Mouse (Mus musculus) hindbrain, embryonic 14.5 days (tissue): Measurements from ENCODE around the gene Gm37240. TPM values are rescaled to one million over a fixed set of nuclear protein-coding genes. Genes with fewer than 3 reads are reported as not detected.
A peak's percentile ranks its signal among the peaks of the same experiment; 100 is the strongest.
"Not testable (repeated sequence)": the region's sequence is repeated elsewhere in the genome, so short reads cannot be mapped to it uniquely, and the experiment has no call there.

Experiments
- ATAC-seq: fragments of 200-750 bp; cut with Nextera tagmentation; 2 replicates; pipeline ENCODE4 v1.8.0; 2017; ENCODE audit warnings: moderate number of reproducible peaks, mild to moderate bottlenecking, moderate TSS enrichment, moderate library complexity; ENCODE audit not compliant: low FRiP score
- DNase-seq: peaks from one replicate; pipeline ENCODE4 v3.0.0-alpha.2; 2015; ENCODE audit warnings: low spot score
- H3K27ac ChIP-seq: fragments of 300-500 bp; sonication (generic); 2 replicates; pipeline ENCODE4 v1.5.1; 2014; ENCODE audit warnings: mild to moderate bottlenecking, moderate library complexity
- H3K27me3 ChIP-seq: fragments of 300-500 bp; sonication (generic); 2 replicates; pipeline ENCODE4 v1.6.1; 2014; ENCODE audit warnings: mild to moderate bottlenecking, low read length, mixed read lengths; ENCODE audit not compliant: control insufficient read depth, insufficient read depth
- H3K36me3 ChIP-seq: fragments of 300-500 bp; sonication (generic); replicated peaks from 2 replicates; pipeline ENCODE4 v1.6.1; 2014; ENCODE audit not compliant: control insufficient read depth, insufficient read depth
- H3K4me1 ChIP-seq: fragments of 300-500 bp; sonication (generic); replicated peaks from 2 replicates; pipeline ENCODE4 v1.6.1; 2014; ENCODE audit warnings: antibody characterized with exemption, low read length, mixed read lengths; ENCODE audit not compliant: control insufficient read depth, insufficient read depth
- H3K4me2 ChIP-seq: fragments of 300-500 bp; sonication (generic); replicated peaks from 2 replicates; pipeline ENCODE4 v1.6.1; 2014; ENCODE audit warnings: mild to moderate bottlenecking, moderate library complexity
- H3K4me3 ChIP-seq: fragments of 300-500 bp; sonication (generic); replicated peaks from 2 replicates; pipeline ENCODE4 v1.5.1; 2014; ENCODE audit warnings: mild to moderate bottlenecking, low read length
- H3K9ac ChIP-seq: fragments of 300-500 bp; sonication (generic); 2 replicates; pipeline ENCODE4 v1.6.1; 2014
- H3K9me3 ChIP-seq: fragments of 300-500 bp; sonication (generic); 2 replicates; pipeline ENCODE4 v1.6.1; 2016; ENCODE audit warnings: low read length; ENCODE audit not compliant: control insufficient read depth
- WGBS: fragments of 180-500 bp; shearing (Covaris S2); extraction: QIAGEN DNeasy Blood & Tissue Kit; methylation state at CpG from one replicate; pipeline ENCODE4 v1.1.7; 2014; 5-methylcytosine and 5-hydroxymethylcytosine counted together
- polyA plus RNA-seq: library from polyadenylated mRNA; unstranded; fragments of >200 nt; fragmentation: Nextera tagmentation; extraction: Ambion mirVana; gene quantifications from 2 replicates; pipeline ENCODE4 v1.2.1, GENCODE M21; 2014

Gm37240 gene
- polyA plus RNA-seq, 1 experiment from 2014 or later: 0.94 TPM

DNA sequence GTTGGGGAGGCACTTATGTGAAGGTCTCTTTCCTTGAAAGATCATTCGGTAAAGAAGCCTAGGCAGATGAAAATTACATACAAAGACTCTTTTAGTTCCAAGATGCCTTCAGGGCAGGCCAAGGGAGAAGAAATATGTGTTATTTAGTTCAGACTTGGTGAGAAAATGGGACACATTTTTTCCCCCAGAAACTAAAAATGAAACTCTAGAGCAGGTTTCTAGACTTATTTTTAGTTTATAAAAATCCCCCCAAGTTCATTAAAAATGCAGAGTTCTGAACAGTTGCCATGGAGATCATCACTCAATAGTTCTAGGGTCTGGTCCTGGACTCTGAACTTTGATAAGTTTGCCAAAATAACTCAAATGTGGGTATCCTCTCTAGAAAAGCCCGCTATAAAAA, 1226.9 kb downstream of the Gm37240 start:
- no peak overlapping the region for H3K27ac ChIP-seq
- peaks cover 2% of the 10 kb centered on the region; the same call in 1 of the 2 replicates for H3K27me3 ChIP-seq
- no peak for ATAC-seq
- 92% methylated on average over 2 of the region's 2 CpGs for WGBS
- 0 out of 2 replicates have a peak, but pooled peaks cover under 1% of the 10 kb centered on the region for H3K4me1 ChIP-seq
- no peak for DNase-seq
- H3K4me2 ChIP-seq: no peak overlapping the region
- H3K9ac ChIP-seq: no peak overlapping the region
- H3K36me3 ChIP-seq: no peaks in the 10 kb centered on the region
- H3K9me3 ChIP-seq: no peaks in the 10 kb centered on the region
- H3K4me3 ChIP-seq: no peak overlapping the region

DNA sequence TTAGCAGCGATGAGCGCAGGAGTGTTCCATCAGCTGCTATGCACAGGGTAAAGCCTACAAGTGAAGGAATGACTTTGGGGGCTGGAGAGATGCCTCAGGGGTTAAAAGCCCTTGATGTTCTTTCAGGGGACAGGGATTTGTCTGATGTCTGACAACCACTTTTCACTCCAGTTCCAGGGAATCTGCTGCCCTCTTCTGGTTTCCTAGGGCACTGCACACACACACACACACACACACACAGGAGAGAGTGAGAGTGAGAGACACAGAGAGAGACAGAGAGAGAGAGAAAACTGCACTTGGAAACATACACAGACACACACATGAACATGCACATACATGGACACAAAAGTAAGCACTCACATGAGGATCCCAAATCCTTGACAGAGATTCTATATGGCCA, 1228.4 kb downstream of the Gm37240 start:
- Histone ChIP-seq H3K9ac (no peak overlapping the region), H3K4me2 (no peak overlapping the region), H3K27me3 (no peaks in the 10 kb centered on the region), H3K4me3 (no peak overlapping the region), H3K36me3 (no peaks in the 10 kb centered on the region), H3K4me1 (peaks cover 14% of the 10 kb centered on the region; the same call in 1 of the 2 replicates), H3K27ac (no peak overlapping the region), H3K9me3 (no peaks in the 10 kb centered on the region)
- ATAC-seq: no peak
- 96% methylated on average over 2 of the region's 2 CpGs for WGBS
- no peak for DNase-seq

DNA sequence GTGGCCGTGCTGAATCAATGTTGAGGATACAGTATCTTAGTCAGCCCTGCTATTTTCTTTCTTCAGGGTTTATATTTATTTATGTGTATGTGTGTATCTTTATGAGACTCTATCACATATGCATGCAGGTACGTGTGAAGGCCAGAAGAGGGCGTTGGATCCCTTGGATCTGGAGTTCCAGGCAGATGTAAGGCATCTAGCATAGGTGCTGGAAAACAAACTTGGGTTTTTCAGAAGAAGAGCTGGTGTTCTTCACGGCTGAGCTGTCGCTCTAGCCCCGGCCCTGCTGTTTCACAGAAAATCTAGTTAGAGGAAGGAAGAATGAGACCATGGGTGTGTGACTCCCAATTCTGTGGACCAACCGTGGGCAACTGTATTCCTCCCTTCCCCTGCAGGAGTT, 1229.3 kb downstream of the Gm37240 start:
- peaks cover 14% of the 10 kb centered on the region; the same call in 1 of the 2 replicates for H3K4me1 ChIP-seq
- ATAC-seq: no peak
- H3K9me3 ChIP-seq: no peaks in the 10 kb centered on the region
- DNase-seq: no peak
- H3K4me2 ChIP-seq: no peak overlapping the region
- 93% methylated on average over 7 of the region's 7 CpGs for WGBS
- H3K4me3 ChIP-seq: no peak overlapping the region
- H3K27me3 ChIP-seq: no peaks in the 10 kb centered on the region
- H3K27ac ChIP-seq: no peak overlapping the region
- no peak overlapping the region for H3K9ac ChIP-seq
- no peaks in the 10 kb centered on the region for H3K36me3 ChIP-seq

DNA sequence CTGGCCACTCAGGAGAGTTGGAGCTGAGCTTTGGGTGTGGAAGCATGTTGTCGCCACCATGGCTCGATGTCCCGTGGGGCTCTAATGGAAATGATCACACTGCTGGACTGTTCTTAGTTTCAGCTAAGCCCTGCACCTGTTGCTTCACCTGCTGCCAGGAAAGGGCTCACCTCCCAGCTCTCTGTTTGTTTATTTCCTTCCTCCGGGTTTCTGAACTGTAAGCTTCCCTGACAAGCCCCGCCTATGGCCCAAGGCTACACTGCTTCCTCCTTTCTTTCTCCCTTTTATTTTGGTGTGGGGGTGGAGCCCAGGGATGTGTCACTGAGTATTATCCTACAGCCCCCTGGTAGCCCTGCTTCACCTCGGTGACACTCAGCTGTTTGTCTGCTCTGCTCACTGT, 1230.1 kb downstream of the Gm37240 start:
- ATAC-seq (no peak), DNase-seq (no peak)
- Histone ChIP-seq H3K4me2 (no peak overlapping the region), H3K4me1 (peaks cover 14% of the 10 kb centered on the region; the same call in 1 of the 2 replicates), H3K9me3 (no peaks in the 10 kb centered on the region), H3K27me3 (no peaks in the 10 kb centered on the region), H3K4me3 (no peak overlapping the region), H3K36me3 (no peaks in the 10 kb centered on the region), H3K9ac (no peak overlapping the region), H3K27ac (no peak overlapping the region)
- WGBS: 74% methylated on average over 6 of the region's 6 CpGs

DNA sequence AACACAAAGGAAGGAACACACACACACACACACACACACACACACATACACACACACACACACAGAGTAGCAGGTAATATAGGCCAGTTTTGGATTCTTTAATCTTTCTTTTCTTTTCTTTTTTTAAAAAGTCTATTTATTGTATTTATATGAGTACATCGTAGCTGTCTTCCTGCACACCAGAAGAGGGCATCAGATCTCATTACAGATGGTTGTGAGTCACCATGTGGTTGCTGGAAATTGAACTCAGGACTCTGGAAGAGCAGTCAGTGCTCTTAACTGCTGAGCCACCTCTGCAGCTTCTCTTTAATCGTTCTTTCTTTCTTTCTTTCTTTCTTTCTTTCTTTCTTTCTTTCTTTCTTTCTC, 1231.5 kb downstream of the Gm37240 start:
- Histone ChIP-seq H3K4me1 (peaks cover 14% of the 10 kb centered on the region; the same call in 1 of the 2 replicates), H3K4me2 (peak overlapping the region; percentile 38)
- not testable (repeated sequence) for H3K9ac ChIP-seq, H3K36me3 ChIP-seq, DNase-seq, H3K9me3 ChIP-seq, H3K27ac ChIP-seq, H3K27me3 ChIP-seq, ATAC-seq, H3K4me3 ChIP-seq
- 78% methylated on average over 2 of the region's 2 CpGs for WGBS

DNA sequence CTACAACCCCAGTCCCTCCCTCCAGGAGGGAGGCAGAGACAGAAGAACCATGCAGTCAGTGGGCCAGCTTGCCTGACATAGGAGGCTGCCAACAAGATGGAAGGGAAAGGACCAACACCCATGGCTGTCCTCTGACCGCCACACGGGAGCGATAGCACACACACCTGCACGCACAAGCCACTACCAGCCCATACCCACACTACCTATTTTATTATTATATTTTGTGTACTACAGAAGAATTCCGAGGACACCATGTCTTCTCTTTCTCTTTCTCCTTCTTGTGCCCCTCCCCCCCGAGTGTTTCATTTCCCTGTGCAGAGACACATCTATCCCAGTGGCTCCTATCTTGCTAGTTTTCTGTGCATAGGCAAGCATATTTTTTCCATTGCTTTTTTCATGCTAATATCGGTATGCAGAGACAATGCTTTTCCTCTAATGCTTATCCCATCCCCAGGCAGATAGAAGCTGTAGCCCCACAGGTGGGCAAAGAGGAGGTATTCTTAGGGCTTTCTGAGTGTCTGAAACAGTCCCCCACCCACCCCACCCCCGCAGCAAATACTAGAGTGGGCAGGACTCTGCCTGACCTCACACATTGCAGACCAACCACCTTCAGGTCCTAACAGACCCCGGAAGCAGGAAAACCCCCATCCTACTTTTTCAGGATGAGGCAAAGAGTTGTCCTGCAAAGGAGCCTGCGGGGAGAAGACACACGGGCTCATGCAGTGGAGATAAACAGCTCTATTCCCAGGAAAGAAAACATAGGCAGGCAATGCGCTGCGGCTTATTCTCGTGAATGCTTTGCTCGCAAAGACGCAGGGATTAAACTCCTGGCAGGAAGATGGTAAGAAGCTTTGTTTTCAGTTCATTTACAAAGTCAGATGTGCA, 1232.2 kb downstream of the Gm37240 start:
- H3K4me2 ChIP-seq: peak overlapping the region; percentile 38
- H3K4me3 ChIP-seq: no peak overlapping the region
- H3K9me3 ChIP-seq: no peaks in the 10 kb centered on the region
- no peak for DNase-seq
- H3K4me1 ChIP-seq: peaks cover 14% of the 10 kb centered on the region; the same call in 1 of the 2 replicates
- ATAC-seq: peak; percentile 21; the same call in 1 of the 2 replicates
- peak overlapping the region; percentile 11; the same call in 1 of the 2 replicates for H3K27ac ChIP-seq
- H3K27me3 ChIP-seq: no peaks in the 10 kb centered on the region
- H3K9ac ChIP-seq: no peak overlapping the region; the same call in 1 of the 2 replicates
- 18% methylated on average over 16 of the region's 16 CpGs for WGBS
- no peaks in the 10 kb centered on the region for H3K36me3 ChIP-seq

DNA sequence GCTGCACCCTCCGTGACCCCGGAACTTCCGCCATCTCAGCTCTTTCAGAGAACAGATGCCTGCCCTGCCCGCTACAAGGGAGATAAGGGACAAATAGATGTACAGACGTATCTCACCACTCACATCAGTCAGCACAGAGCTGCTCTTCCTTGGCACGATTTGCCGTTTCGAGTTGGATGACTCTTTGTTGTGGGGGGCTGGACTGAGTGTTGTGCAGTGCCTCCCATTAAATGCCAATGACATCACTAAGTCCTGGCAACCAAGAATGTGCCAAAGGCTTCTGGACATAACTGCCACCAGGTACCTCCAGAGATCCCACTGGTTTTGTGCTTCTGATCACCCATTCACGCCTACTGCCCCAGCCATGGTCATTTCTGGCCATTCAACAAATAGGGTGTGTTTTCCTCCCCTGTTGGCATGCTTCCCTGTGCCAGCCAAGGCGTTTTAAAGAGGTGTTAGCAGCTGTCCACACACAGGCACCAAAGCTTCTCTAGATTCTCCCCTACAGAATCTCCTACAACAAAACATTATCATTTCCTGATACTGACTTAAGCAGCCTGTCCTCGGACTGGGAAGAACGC, 1233.0 kb downstream of the Gm37240 start:
- Histone ChIP-seq H3K27me3 (no peaks in the 10 kb centered on the region), H3K9me3 (no peaks in the 10 kb centered on the region), H3K4me2 (peak overlapping the region; percentile 38), H3K27ac (peak overlapping the region; percentile 11; the same call in 1 of the 2 replicates), H3K4me1 (peaks cover 14% of the 10 kb centered on the region; the same call in 1 of the 2 replicates), H3K4me3 (no peak overlapping the region), H3K9ac (no peak overlapping the region), H3K36me3 (no peaks in the 10 kb centered on the region)
- ATAC-seq: no peak; the same call in 1 of the 2 replicates
- 32% methylated on average over 12 of the region's 12 CpGs for WGBS
- no peak for DNase-seq

DNA sequence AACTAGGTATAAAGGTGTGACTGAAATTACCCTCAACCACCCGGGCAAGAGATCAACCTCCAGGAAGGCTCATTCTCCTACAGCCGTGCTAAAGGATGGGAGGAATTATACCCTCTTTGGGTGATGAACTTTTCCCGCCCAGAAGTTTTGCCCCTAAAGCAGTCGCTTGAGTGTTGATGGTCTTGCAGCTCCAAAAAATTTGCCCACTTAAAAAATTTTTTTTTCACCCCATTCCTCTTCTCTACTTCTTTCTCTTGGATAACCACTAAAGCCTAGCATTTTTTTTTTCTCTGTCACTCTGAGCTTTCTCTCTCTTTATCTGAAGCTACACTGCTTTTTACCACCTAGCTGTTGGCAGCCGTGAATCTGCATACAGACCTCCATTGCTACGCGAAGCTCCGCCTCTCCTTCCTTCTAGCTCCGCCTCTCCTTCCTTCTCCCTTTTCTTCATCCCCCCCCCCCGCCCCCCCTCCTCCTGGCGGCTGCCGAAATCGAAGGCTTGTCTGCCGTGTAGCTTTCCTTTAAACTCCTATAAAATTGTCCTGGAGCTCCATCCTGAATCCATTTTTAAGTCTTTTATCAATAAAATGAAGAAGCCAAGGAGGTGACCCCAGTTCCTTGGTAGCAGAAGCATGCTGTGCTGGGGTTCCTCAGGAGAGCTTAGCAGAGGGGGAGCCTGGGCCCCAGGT, 1233.6 kb downstream of the Gm37240 start:
- DNase-seq (no peak), ATAC-seq (no peak)
- Histone ChIP-seq H3K9ac (no peak overlapping the region), H3K36me3 (no peaks in the 10 kb centered on the region), H3K4me2 (peak overlapping the region; percentile 38), H3K4me1 (peaks cover 14% of the 10 kb centered on the region; the same call in 1 of the 2 replicates), H3K9me3 (no peaks in the 10 kb centered on the region), H3K27me3 (no peaks in the 10 kb centered on the region), H3K27ac (no peak overlapping the region), H3K4me3 (no peak overlapping the region)
- WGBS: 31% methylated on average over 13 of the region's 14 CpGs
